Mouse (Mus musculus): Measurements from ENCODE around the gene Atrnl1.

DNA sequence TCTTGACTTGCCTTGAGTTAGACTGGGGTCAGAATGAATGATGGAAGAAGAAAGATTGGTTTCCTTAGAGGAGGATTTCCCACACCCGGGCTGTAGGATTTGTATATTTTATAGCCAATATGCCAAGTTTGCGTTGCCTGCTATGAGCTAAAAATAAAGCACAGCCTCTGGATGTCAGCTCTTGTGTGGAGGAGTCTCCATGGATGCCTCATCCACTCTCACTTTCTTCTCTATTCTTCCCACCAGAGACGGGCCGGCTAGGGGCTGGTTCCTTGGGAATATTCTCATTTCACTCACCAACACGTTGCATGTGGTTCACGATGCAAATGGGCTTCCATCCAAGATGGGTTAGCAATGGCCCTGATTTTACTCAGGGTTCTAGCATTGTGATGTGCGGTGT lies 540.4 kb downstream of the Atrnl1 start:
- no peak for TF ChIP-seq POLR2A (IDR thresholded peaks at IDR 0.05; ENCODE audit: borderline replicate concordance, control insufficient read depth, low read depth, low read length)
- TF ChIP-seq CTCF (IDR thresholded peaks at IDR 0.05; ENCODE audit: control insufficient read depth, insufficient read depth, low read length) = no peak

All from bone marrow, adult 2 months (tissue).